Mouse (Mus musculus) cerebral cortex, adult 2 months (tissue): ENCODE data around the gene Chdh.

ENCODE experiments used
- WGBS: fragments of 180-500 bp; shearing (Covaris S2); methylation state at CpG from one replicate; pipeline ENCODE4 v1.1.7; 2018; 5-methylcytosine and 5-hydroxymethylcytosine counted together

The Chdh gene

GRCm38 (mm10) chr14:30056031-30056766 lies 47.4 kb downstream of the Chdh start:
- 38% methylated on average over 13 of the region's 13 CpGs for WGBS

GRCm38 (mm10) chr14:30064864-30065263 lies 56.0 kb downstream of the Chdh start:
- WGBS = 88% methylated on average over 2 of the region's 2 CpGs

GRCm38 (mm10) chr14:30066752-30067151 lies 57.9 kb downstream of the Chdh start:
- WGBS = 96% methylated on average over 12 of the region's 12 CpGs

- WGBS = 79% methylated on average over 3 of the region's 3 CpGs
Observed at GRCm38 (mm10) chr14:30068566-30068965, 59.7 kb downstream of the Chdh start.

GRCm38 (mm10) chr14:30075268-30075887 lies 66.6 kb downstream of the Chdh start:
- 72% methylated on average over 7 of the region's 7 CpGs for WGBS

- 84% methylated on average over 15 of the region's 15 CpGs for WGBS
Observed at GRCm38 (mm10) chr14:30078115-30078808, 69.4 kb downstream of the Chdh start.

- WGBS = 87% methylated on average over 4 of the region's 4 CpGs
Observed at GRCm38 (mm10) chr14:30079729-30080128, 70.9 kb downstream of the Chdh start.
